Mouse (Mus musculus) B cell, adult 67 days (primary cell): Measurements from ENCODE around the gene Adora2a. TPM values are rescaled to one million over a fixed set of nuclear protein-coding genes. Genes with fewer than 3 reads are reported as not detected.

ENCODE experiments used
- total RNA-seq, 2 experiments: library from RNA; stranded (reverse); gene quantifications; 4 replicates each; pipeline ENCODE4 v1.2.4; 2023

The Adora2a gene
- 10 to 100 TPM in 1 of 2 experiments, 1 to 10 TPM in 1; 8.4 to 11.9 TPM for total RNA-seq

DNA sequence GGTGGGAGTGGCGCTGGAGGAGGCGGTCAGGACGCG is at the start of gene Adora2a:
Adora2a (plus strand) TSS at position 6 of the 36 bp plus-strand sequence.

Other genes starting within 250 kb of the Adora2a start
- gene Specc1l, start 104.8 kb upstream of the Adora2a start, total RNA-seq, result 10 to 100 TPM; 68.7 to 75.9 TPM
- gene Upb1, start 84.2 kb downstream of the Adora2a start, total RNA-seq, result 1 to 10 TPM; 2.3 to 5.2 TPM
- gene Snrpd3, start 200.7 kb downstream of the Adora2a start, total RNA-seq, result 10 to 100 TPM; 74.7 to 75.8 TPM
- 100 to 1,000 TPM; 111 to 119 TPM for gene Gucd1, start 201.1 kb downstream of the Adora2a start, total RNA-seq
- gene Lrrc75b, start 243.5 kb downstream of the Adora2a start, total RNA-seq, result not detected
- gene Ggt1, start 244.7 kb downstream of the Adora2a start, total RNA-seq, result not detected